Mouse (Mus musculus) forebrain, embryonic 14.5 days (tissue): Measurements from ENCODE around the gene Gpd1. TPM values are rescaled to one million over a fixed set of nuclear protein-coding genes. Genes with fewer than 3 reads are reported as not detected.
"Not testable (repeated sequence)": the region's sequence is repeated elsewhere in the genome, so short reads cannot be mapped to it uniquely, and the experiment has no call there.

Experiments
- ATAC-seq: fragments of 200-750 bp; cut with Nextera tagmentation; 2 replicates; pipeline ENCODE4 v1.8.0; 2017; ENCODE audit warnings: mild to moderate bottlenecking, moderate library complexity
- DNase-seq: peaks from one replicate; pipeline ENCODE4 v3.0.0-alpha.2; 2015; ENCODE audit warnings: low spot score
- H3K27ac ChIP-seq: fragments of 300-500 bp; sonication (generic); 2 replicates; pipeline ENCODE4 v1.5.1; 2014; ENCODE audit warnings: low read depth, mild to moderate bottlenecking, control low read depth, low read length, moderate library complexity
- H3K27me3 ChIP-seq: fragments of 300-500 bp; sonication (generic); replicated peaks from 2 replicates; pipeline ENCODE4 v1.6.1; 2014; ENCODE audit warnings: low read length, control low read depth, mixed read lengths; ENCODE audit not compliant: control insufficient read depth, insufficient read depth
- H3K36me3 ChIP-seq: fragments of 300-500 bp; sonication (generic); 2 replicates; pipeline ENCODE4 v1.6.1; 2014; ENCODE audit warnings: low read length, control low read depth; ENCODE audit not compliant: control insufficient read depth, insufficient read depth
- H3K4me1 ChIP-seq: fragments of 300-500 bp; sonication (generic); 2 replicates; pipeline ENCODE4 v1.6.1; 2014; ENCODE audit warnings: antibody characterized with exemption, low read length, control low read depth; ENCODE audit not compliant: control insufficient read depth, insufficient read depth
- H3K4me2 ChIP-seq: fragments of 300-500 bp; sonication (generic); 2 replicates; pipeline ENCODE4 v1.6.1; 2014; ENCODE audit warnings: mild to moderate bottlenecking, control low read depth, low read length
- H3K4me3 ChIP-seq: fragments of 300-500 bp; sonication (generic); 2 replicates; pipeline ENCODE4 v1.5.1; 2014; ENCODE audit warnings: low read depth, low read length, control low read depth
- H3K9ac ChIP-seq: fragments of 300-500 bp; sonication (generic); 2 replicates; pipeline ENCODE4 v1.6.1; 2014; ENCODE audit warnings: mild to moderate bottlenecking, low read length, control low read depth, moderate library complexity
- H3K9me3 ChIP-seq: fragments of 300-500 bp; sonication (generic); replicated peaks from 2 replicates; pipeline ENCODE4 v1.6.1; 2016; ENCODE audit warnings: low read length, control low read depth, mixed read lengths; ENCODE audit not compliant: control insufficient read depth
- WGBS: fragments of 180-500 bp; shearing (Covaris S2); extraction: QIAGEN DNeasy Blood & Tissue Kit; methylation state at CpG from one replicate; pipeline ENCODE4 v1.1.7; 2014; 5-methylcytosine and 5-hydroxymethylcytosine counted together
- polyA plus RNA-seq: library from polyadenylated mRNA; unstranded; fragments of >200 nt; fragmentation: Nextera tagmentation; extraction: Ambion mirVana; gene quantifications from 2 replicates; pipeline ENCODE4 v1.2.1, GENCODE M21; 2014

Gpd1 gene
- polyA plus RNA-seq, 1 experiment from 2014 or later: 0.77 TPM

GRCm38 (mm10) chr15:99771004-99771500 lies 53.7 kb downstream of the Gpd1 start:
- Histone ChIP-seq H3K36me3 (0 out of 2 replicates have a peak, but pooled peaks cover 2% of the 10 kb centered on the region), H3K27me3 (no peaks in the 10 kb centered on the region), H3K27ac (peak overlapping the region; percentile 92; the same call in 1 of the 2 replicates), H3K9me3 (no peaks in the 10 kb centered on the region), H3K4me3 (peak overlapping the region; percentile 79), H3K4me2 (peak overlapping the region; percentile 77), H3K4me1 (peaks cover 11% of the 10 kb centered on the region; the same call in 1 of the 2 replicates), H3K9ac (peak overlapping the region; percentile 91)
- WGBS: 30% methylated on average over 5 of the region's 5 CpGs
- no peak for ATAC-seq
- DNase-seq: peak; percentile 4

- Histone ChIP-seq H3K4me2 (peak overlapping the region; percentile 77), H3K27ac (peak overlapping the region; percentile 92), H3K4me3 (peak overlapping the region; percentile 79), H3K9me3 (no peaks in the 10 kb centered on the region), H3K27me3 (no peaks in the 10 kb centered on the region), H3K9ac (peak overlapping the region; percentile 91), H3K36me3 (no peaks in the 10 kb centered on the region), H3K4me1 (peaks cover 11% of the 10 kb centered on the region; the same call in 1 of the 2 replicates)
- DNase-seq (peak; percentile 46), ATAC-seq (peak; percentile 79)
- WGBS: under 1% methylated on average over 56 of the region's 59 CpGs
These were observed 54.4 kb downstream of the Gpd1 start for GRCm38 (mm10) chr15:99771601-99772276.

- DNase-seq (peak; percentile 85), ATAC-seq (peak; percentile 95)
- Histone ChIP-seq H3K9me3 (no peaks in the 10 kb centered on the region), H3K27ac (peak overlapping the region; percentile 92), H3K4me3 (peak overlapping the region; percentile 79), H3K27me3 (no peaks in the 10 kb centered on the region), H3K36me3 (no peaks in the 10 kb centered on the region), H3K9ac (peak overlapping the region; percentile 91), H3K4me2 (peak overlapping the region; percentile 77), H3K4me1 (peaks cover 11% of the 10 kb centered on the region; the same call in 1 of the 2 replicates)
- WGBS: under 1% methylated on average over 39 of the region's 41 CpGs
These were observed 55.1 kb downstream of the Gpd1 start for GRCm38 (mm10) chr15:99772277-99772880.

- H3K4me1 ChIP-seq: peaks cover 11% of the 10 kb centered on the region; the same call in 1 of the 2 replicates
- peak within 1 kb of the TSS; percentile 92 for H3K27ac ChIP-seq
- H3K9ac ChIP-seq: peak within 1 kb of the TSS; percentile 91
- not testable (repeated sequence) for ATAC-seq, H3K9me3 ChIP-seq, DNase-seq, H3K36me3 ChIP-seq, H3K27me3 ChIP-seq
- peak within 1 kb of the TSS; percentile 77 for H3K4me2 ChIP-seq
- peak within 1 kb of the TSS; percentile 79 for H3K4me3 ChIP-seq
These were observed 55.4 kb downstream of the Gpd1 start, which contains the start of gene Cers5 for GRCm38 (mm10) chr15:99772881-99772924. Gene Cers5 (minus strand): TSS chr15:99772885.

GRCm38 (mm10) chr15:99772925-99773324 lies 55.6 kb downstream of the Gpd1 start:
- H3K4me1 ChIP-seq: peaks cover 11% of the 10 kb centered on the region; the same call in 1 of the 2 replicates
- no peaks in the 10 kb centered on the region for H3K36me3 ChIP-seq
- WGBS: 18% methylated on average over 3 of the region's 3 CpGs
- no peak overlapping the region for H3K9ac ChIP-seq
- no peak overlapping the region for H3K4me3 ChIP-seq
- no peaks in the 10 kb centered on the region for H3K27me3 ChIP-seq
- DNase-seq (no peak), ATAC-seq (no peak)
- H3K9me3 ChIP-seq: no peaks in the 10 kb centered on the region
- H3K4me2 ChIP-seq: peak overlapping the region; percentile 77; the same call in 1 of the 2 replicates
- H3K27ac ChIP-seq: no peak overlapping the region

Other genes with a start within 250 kb of the Gpd1 start
- gene Bcdin3d, start 242.8 kb upstream of the Gpd1 start, polyA plus RNA-seq: 22.4 and 25.4 TPM in 2 replicates
- 11.6 and 12.7 TPM in 2 replicates for gene Faim2, start 189.3 kb upstream of the Gpd1 start, polyA plus RNA-seq
- gene Aqp2, start 138.5 kb upstream of the Gpd1 start, polyA plus RNA-seq: not detected in 2 replicates
- gene Aqp5, start 126.7 kb upstream of the Gpd1 start, polyA plus RNA-seq: 0.15 TPM in 1 of 2 replicates, not detected in the other
- gene Aqp6, start 116.1 kb upstream of the Gpd1 start, polyA plus RNA-seq: 0.10 TPM in 1 of 2 replicates, not detected in the other
- gene Racgap1, start 65.9 kb upstream of the Gpd1 start, polyA plus RNA-seq: 74.2 and 78.9 TPM in 2 replicates
- 15.6 and 18.9 TPM in 2 replicates for gene Asic1, start 47.1 kb upstream of the Gpd1 start, polyA plus RNA-seq
- 90.7 and 98.1 TPM in 2 replicates for gene Smarcd1, start 15.4 kb upstream of the Gpd1 start, polyA plus RNA-seq
- gene Gm17349, start 12.0 kb upstream of the Gpd1 start, polyA plus RNA-seq: not detected in 2 replicates
- gene Cox14, start 8.1 kb downstream of the Gpd1 start, polyA plus RNA-seq: 195 and 238 TPM in 2 replicates
- 71.9 and 72.5 TPM in 2 replicates for gene Cers5, start 55.4 kb downstream of the Gpd1 start, polyA plus RNA-seq
- gene Lima1, start 157.9 kb downstream of the Gpd1 start, polyA plus RNA-seq: 27.0 and 32.1 TPM in 2 replicates
- gene Fam186a, start 249.5 kb downstream of the Gpd1 start, polyA plus RNA-seq: not detected in 2 replicates